Mouse (Mus musculus) urinary bladder, adult 18-20 months (tissue): ENCODE data around the gene Kdm5c.
"Not testable (repeated sequence)": the region's sequence is repeated elsewhere in the genome, so short reads cannot be mapped to it uniquely, and the experiment has no call there.

ENCODE experiments used
- DNase-seq, 2 experiments: peaks; one replicate each; pipeline ENCODE4 v3.0.0; 2022; ENCODE audit warnings: low spot score in 2 of 2, mixed read lengths in 2 of 2

Gene Kdm5c

GRCm38 (mm10) chrX:152232781-152233763 is at the start of gene Kdm5c:
TSS of gene Kdm5c (plus strand) at chrX:152233020.
- peak; percentile 61 to 95 for DNase-seq

- no peak for DNase-seq
Measured at GRCm38 (mm10) chrX:152187151-152187550, 45.7 kb upstream of the Kdm5c start.

GRCm38 (mm10) chrX:152191266-152191665 is 41.6 kb upstream of the Kdm5c start:
- no peak for DNase-seq

GRCm38 (mm10) chrX:152197814-152198648 is 34.8 kb upstream of the Kdm5c start:
- DNase-seq: no peak

- DNase-seq: no peak
Measured at GRCm38 (mm10) chrX:152201737-152202421, 30.9 kb upstream of the Kdm5c start.

GRCm38 (mm10) chrX:152202422-152203103 is 30.3 kb upstream of the Kdm5c start:
- no peak for DNase-seq

- no peak for DNase-seq
Measured at GRCm38 (mm10) chrX:152203247-152203646, 29.6 kb upstream of the Kdm5c start.

- no peak for DNase-seq
Measured at GRCm38 (mm10) chrX:152205486-152205885, 27.3 kb upstream of the Kdm5c start.

GRCm38 (mm10) chrX:152214703-152215102 is 18.1 kb upstream of the Kdm5c start:
- no peak for DNase-seq

GRCm38 (mm10) chrX:152218529-152218928 is 14.3 kb upstream of the Kdm5c start:
- DNase-seq: no peak

- DNase-seq: no peak
Measured at GRCm38 (mm10) chrX:152221721-152222120, 11.1 kb upstream of the Kdm5c start.

GRCm38 (mm10) chrX:152222226-152222625 is 10.6 kb upstream of the Kdm5c start:
- DNase-seq: no peak

GRCm38 (mm10) chrX:152223313-152223712 is 9.5 kb upstream of the Kdm5c start:
- DNase-seq: no peak

- DNase-seq: no peak
Measured at GRCm38 (mm10) chrX:152224280-152224679, 8.5 kb upstream of the Kdm5c start.

GRCm38 (mm10) chrX:152234125-152234524 is 1.3 kb downstream of the Kdm5c start:
- DNase-seq: peak in 1 of 2 experiments; percentile 27

- no peak for DNase-seq
Measured at GRCm38 (mm10) chrX:152235758-152236157, 2.9 kb downstream of the Kdm5c start.

GRCm38 (mm10) chrX:152243140-152243539 is 10.3 kb downstream of the Kdm5c start:
- not testable (repeated sequence) for DNase-seq

GRCm38 (mm10) chrX:152244492-152245189 is 11.8 kb downstream of the Kdm5c start:
- DNase-seq: no peak

- DNase-seq: no peak
Measured at GRCm38 (mm10) chrX:152271189-152271588, 38.4 kb downstream of the Kdm5c start.

- DNase-seq: no peak
Measured at GRCm38 (mm10) chrX:152279384-152279783, 46.6 kb downstream of the Kdm5c start.

- DNase-seq: no peak
Measured at GRCm38 (mm10) chrX:152284746-152285145, 51.9 kb downstream of the Kdm5c start.
